Mouse (Mus musculus): ENCODE data around the gene Apba1.

DNA sequence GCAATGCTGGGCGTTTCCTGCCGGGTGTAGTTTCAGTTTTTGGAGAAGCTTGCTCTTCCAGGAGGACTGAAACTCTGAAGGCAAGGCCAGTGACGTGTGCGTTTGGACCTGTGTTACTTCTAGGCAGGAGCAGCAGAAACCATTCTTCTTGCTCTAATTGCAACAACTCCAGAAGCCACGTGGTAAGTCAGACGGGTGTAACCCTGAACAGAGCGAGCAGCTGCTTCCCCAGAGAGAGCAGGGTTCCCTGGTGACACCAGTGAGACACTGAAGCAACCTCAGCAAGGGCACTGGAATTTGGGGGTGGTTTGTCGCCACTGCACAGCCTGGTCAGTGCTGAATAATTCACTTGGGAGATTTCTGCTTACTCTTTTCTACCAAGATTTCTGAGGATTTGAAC lies 138.2 kb downstream of the Apba1 start:
- TF ChIP-seq POLR2A (IDR thresholded peaks at IDR 0.05; ENCODE audit: extremely low read depth, insufficient read depth, low read length): no peak
- no peak for TF ChIP-seq CTCF (IDR thresholded peaks at IDR 0.05; ENCODE audit: extremely low read depth, insufficient read depth, low read length)

Measured in cortical plate, adult 2 months (tissue).